Mouse (Mus musculus): ENCODE results near the gene Gkn3. TPM values are rescaled to one million over a fixed set of nuclear protein-coding genes. Genes with fewer than 3 reads are reported as not detected.

Gene Gkn3
- polyA plus RNA-seq, 1 experiment from 2014 or later = 6.1 TPM

GRCm38 (mm10) chr6:87335091-87335934 lies 53.4 kb downstream of the Gkn3 start, which contains the start of gene Antxr1:
Gene Antxr1 (minus strand): TSS chr6:87335821.
- H3K4me1 ChIP-seq (ENCODE audit: insufficient read depth, low read depth, low read length) = 0 out of 2 replicates have a peak, but pooled peaks cover 8% of the 10 kb centered on the region
- ATAC-seq (peak; percentile 76), DNase-seq (ENCODE audit: low spot score) (peak; percentile 71)
- no peaks in the 10 kb centered on the region for H3K27me3 ChIP-seq (replicated peaks; ENCODE audit: insufficient read depth, low read length)
- no peaks in the 10 kb centered on the region for H3K36me3 ChIP-seq (ENCODE audit: insufficient read depth, low read length)
- peak within 1 kb of the TSS; percentile 57 for H3K9ac ChIP-seq (replicated peaks; ENCODE audit: low read depth)
- H3K4me2 ChIP-seq (replicated peaks; ENCODE audit: low read depth, low read length) = peak within 1 kb of the TSS; percentile 77
- TF ChIP-seq CTCF (IDR thresholded peaks at IDR 0.05) (peak; percentile 61), EP300 (IDR thresholded peaks at IDR 0.05) (no peak)
- H3K27ac ChIP-seq (ENCODE audit: low read length) = peak within 1 kb of the TSS; percentile 93
- WGBS = under 1% methylated on average over 54 of the region's 54 CpGs
- H3K4me3 ChIP-seq (ENCODE audit: low read depth, low read length) = peak within 1 kb of the TSS; percentile 66
- no peaks in the 10 kb centered on the region for H3K9me3 ChIP-seq (ENCODE audit: low read length)

- Histone ChIP-seq H3K9me3 (ENCODE audit: low read length) (no peaks in the 10 kb centered on the region), H3K27me3 (replicated peaks; ENCODE audit: insufficient read depth, low read length) (no peaks in the 10 kb centered on the region), H3K9ac (replicated peaks; ENCODE audit: low read depth) (peak overlapping the region; percentile 57; the same call in 1 of the 2 replicates), H3K4me2 (replicated peaks; ENCODE audit: low read depth, low read length) (peak overlapping the region; percentile 77), H3K4me3 (ENCODE audit: low read depth, low read length) (peak overlapping the region; percentile 66), H3K4me1 (ENCODE audit: insufficient read depth, low read depth, low read length) (0 out of 2 replicates have a peak, but pooled peaks cover 8% of the 10 kb centered on the region), H3K27ac (ENCODE audit: low read length) (peak overlapping the region; percentile 93), H3K36me3 (ENCODE audit: insufficient read depth, low read length) (no peaks in the 10 kb centered on the region)
- WGBS = 6% methylated on average over 11 of the region's 11 CpGs
- ATAC-seq (peak; percentile 40), DNase-seq (ENCODE audit: low spot score) (peak; percentile 76)
- TF ChIP-seq CTCF (IDR thresholded peaks at IDR 0.05) = peak; percentile 49
- TF ChIP-seq EP300 (IDR thresholded peaks at IDR 0.05) = no peak
Observed at GRCm38 (mm10) chr6:87334361-87335090, 54.2 kb downstream of the Gkn3 start.

Other genes with a start within 250 kb of the Gkn3 start
- 11.7 and 13.9 TPM in 2 replicates for gene Antxr1, start 53.1 kb downstream of the Gkn3 start, polyA plus RNA-seq (2015; fragmentation: Nextera tagmentation; extraction: Ambion mirVana)
- 0.11 and 0.31 TPM in 2 replicates for gene Gkn1, start 38.0 kb downstream of the Gkn3 start, polyA plus RNA-seq (2015; fragmentation: Nextera tagmentation; extraction: Ambion mirVana)
- gene Gkn2, start 15.6 kb downstream of the Gkn3 start, polyA plus RNA-seq (2015; fragmentation: Nextera tagmentation; extraction: Ambion mirVana) = 0.20 TPM in 1 of 2 replicates, not detected in the other
- gene Bmp10, start 40.1 kb upstream of the Gkn3 start, polyA plus RNA-seq (2015; fragmentation: Nextera tagmentation; extraction: Ambion mirVana) = not detected in 2 replicates
- 9.9 and 10.2 TPM in 2 replicates for gene Arhgap25, start 144.3 kb upstream of the Gkn3 start, polyA plus RNA-seq (2015; fragmentation: Nextera tagmentation; extraction: Ambion mirVana)
- 0.41 and 0.52 TPM in 2 replicates for gene Prokr1, start 201.8 kb upstream of the Gkn3 start, polyA plus RNA-seq (2015; fragmentation: Nextera tagmentation; extraction: Ambion mirVana)

Measured in lung, postnatal 0 days (tissue).